Mouse (Mus musculus): Measurements from ENCODE around the gene Slc46a2. TPM values are rescaled to one million over a fixed set of nuclear protein-coding genes. Genes with fewer than 3 reads are reported as not detected.

The Slc46a2 gene
- polyA plus RNA-seq, 1 experiment from 2014 or later, result 13.7 TPM

- Histone ChIP-seq H3K27ac (ENCODE audit: low read length) (peak overlapping the region; percentile 77), H3K36me3 (ENCODE audit: control insufficient read depth, insufficient read depth) (0 out of 2 replicates have a peak, but pooled peaks cover 2% of the 10 kb centered on the region), H3K4me3 (ENCODE audit: low read length) (no peak overlapping the region), H3K4me2 (ENCODE audit: low read depth, low read length) (peak overlapping the region; percentile 13; the same call in 1 of the 2 replicates), H3K4me1 (ENCODE audit: control insufficient read depth, insufficient read depth, low read length) (peaks cover 20% of the 10 kb centered on the region), H3K9ac (ENCODE audit: low read length) (peak overlapping the region; percentile 26; the same call in 1 of the 2 replicates), H3K27me3 (ENCODE audit: control insufficient read depth, insufficient read depth, low read length) (no peaks in the 10 kb centered on the region), H3K9me3 (replicated peaks; ENCODE audit: control insufficient read depth, low read length) (no peaks in the 10 kb centered on the region)
- WGBS, result 51% methylated on average over 6 of the region's 6 CpGs
- no peak for ATAC-seq (replicated peaks; ENCODE audit: extremely low read depth, insufficient read depth, low FRiP score)
Measured at GRCm38 (mm10) chr4:59870433-59870832, 44.4 kb downstream of the Slc46a2 start.

- H3K27me3 ChIP-seq (ENCODE audit: control insufficient read depth, insufficient read depth, low read length), result no peaks in the 10 kb centered on the region
- H3K9me3 ChIP-seq (replicated peaks; ENCODE audit: control insufficient read depth, low read length), result no peaks in the 10 kb centered on the region
- H3K36me3 ChIP-seq (ENCODE audit: control insufficient read depth, insufficient read depth), result 0 out of 2 replicates have a peak, but pooled peaks cover 2% of the 10 kb centered on the region
- peaks cover 20% of the 10 kb centered on the region for H3K4me1 ChIP-seq (ENCODE audit: control insufficient read depth, insufficient read depth, low read length)
- no peak overlapping the region; the same call in 1 of the 2 replicates for H3K27ac ChIP-seq (ENCODE audit: low read length)
- no peak for ATAC-seq (replicated peaks; ENCODE audit: extremely low read depth, insufficient read depth, low FRiP score)
- no peak overlapping the region for H3K4me3 ChIP-seq (ENCODE audit: low read length)
- 33% methylated on average over 6 of the region's 6 CpGs for WGBS
- no peak overlapping the region for H3K9ac ChIP-seq (ENCODE audit: low read length)
- no peak overlapping the region for H3K4me2 ChIP-seq (ENCODE audit: low read depth, low read length)
Measured at GRCm38 (mm10) chr4:59869488-59870057, 45.3 kb downstream of the Slc46a2 start.

GRCm38 (mm10) chr4:59868086-59868485 lies 46.8 kb downstream of the Slc46a2 start:
- no peak overlapping the region for H3K4me3 ChIP-seq (ENCODE audit: low read length)
- WGBS, result 79% methylated on average over 11 of the region's 11 CpGs
- no peaks in the 10 kb centered on the region for H3K27me3 ChIP-seq (ENCODE audit: control insufficient read depth, insufficient read depth, low read length)
- no peaks in the 10 kb centered on the region for H3K9me3 ChIP-seq (replicated peaks; ENCODE audit: control insufficient read depth, low read length)
- H3K9ac ChIP-seq (ENCODE audit: low read length), result no peak overlapping the region
- H3K36me3 ChIP-seq (ENCODE audit: control insufficient read depth, insufficient read depth), result 0 out of 2 replicates have a peak, but pooled peaks cover 2% of the 10 kb centered on the region
- peaks cover 15% of the 10 kb centered on the region for H3K4me1 ChIP-seq (ENCODE audit: control insufficient read depth, insufficient read depth, low read length)
- no peak overlapping the region for H3K4me2 ChIP-seq (ENCODE audit: low read depth, low read length)
- no peak for ATAC-seq (replicated peaks; ENCODE audit: extremely low read depth, insufficient read depth, low FRiP score)
- no peak overlapping the region for H3K27ac ChIP-seq (ENCODE audit: low read length)

DNA sequence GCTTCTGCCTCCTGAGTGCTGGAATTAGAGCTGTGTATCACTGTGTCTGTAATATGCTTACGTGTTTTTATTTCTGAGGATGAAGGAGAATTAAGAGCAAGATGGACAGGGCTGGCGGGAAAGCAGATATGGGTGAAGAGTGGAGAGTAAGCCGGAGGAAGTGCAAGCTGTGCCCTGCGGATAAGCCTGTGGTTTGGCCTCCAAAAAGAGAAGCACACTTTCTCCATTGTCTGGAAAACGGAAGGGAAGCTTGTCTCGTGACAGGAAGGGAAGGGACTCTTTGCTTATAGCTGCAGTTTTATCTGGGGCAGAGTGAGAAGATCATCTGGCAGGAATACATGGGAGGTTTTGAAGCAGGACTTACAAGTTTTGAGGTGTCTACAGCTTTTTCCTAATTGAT lies 51.0 kb downstream of the Slc46a2 start:
- H3K27ac ChIP-seq (ENCODE audit: low read length), result 0 out of 2 replicates have a peak overlapping the region, but pooled peaks have one; percentile 21
- WGBS, result 59% methylated on average over 6 of the region's 6 CpGs
- 0 out of 2 replicates have a peak, but pooled peaks cover 2% of the 10 kb centered on the region for H3K36me3 ChIP-seq (ENCODE audit: control insufficient read depth, insufficient read depth)
- no peak overlapping the region for H3K4me2 ChIP-seq (ENCODE audit: low read depth, low read length)
- no peaks in the 10 kb centered on the region for H3K27me3 ChIP-seq (ENCODE audit: control insufficient read depth, insufficient read depth, low read length)
- no peak overlapping the region for H3K9ac ChIP-seq (ENCODE audit: low read length)
- ATAC-seq (replicated peaks; ENCODE audit: extremely low read depth, insufficient read depth, low FRiP score), result no peak; the same call in 1 of the 2 replicates
- H3K9me3 ChIP-seq (replicated peaks; ENCODE audit: control insufficient read depth, low read length), result no peaks in the 10 kb centered on the region
- peaks cover 5% of the 10 kb centered on the region for H3K4me1 ChIP-seq (ENCODE audit: control insufficient read depth, insufficient read depth, low read length)
- H3K4me3 ChIP-seq (ENCODE audit: low read length), result no peak overlapping the region

DNA sequence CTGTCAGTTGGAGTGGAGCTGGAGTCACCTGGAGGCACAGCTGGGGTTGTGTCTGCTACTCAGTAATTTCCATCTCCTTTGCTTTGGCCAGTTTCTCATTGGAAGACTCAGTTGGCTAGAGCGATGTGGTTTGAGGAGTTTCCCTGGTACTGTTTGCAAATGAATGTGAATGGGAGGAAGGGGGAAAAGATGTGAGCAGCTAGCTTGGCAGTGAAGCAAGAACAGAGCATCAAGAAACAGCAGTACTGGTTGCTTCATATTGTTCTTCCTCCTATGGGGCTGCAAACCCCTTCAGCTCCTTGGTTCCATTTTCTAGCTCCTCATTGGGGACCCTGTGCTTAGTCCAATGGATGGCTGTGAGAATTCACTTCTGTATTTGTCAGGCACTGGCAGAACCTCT lies 52.5 kb downstream of the Slc46a2 start:
- Histone ChIP-seq H3K9ac (ENCODE audit: low read length) (no peak overlapping the region), H3K9me3 (replicated peaks; ENCODE audit: control insufficient read depth, low read length) (no peaks in the 10 kb centered on the region), H3K4me2 (ENCODE audit: low read depth, low read length) (no peak overlapping the region), H3K4me3 (ENCODE audit: low read length) (no peak overlapping the region), H3K27me3 (ENCODE audit: control insufficient read depth, insufficient read depth, low read length) (no peaks in the 10 kb centered on the region), H3K4me1 (ENCODE audit: control insufficient read depth, insufficient read depth, low read length) (peaks cover 5% of the 10 kb centered on the region), H3K27ac (ENCODE audit: low read length) (no peak overlapping the region), H3K36me3 (ENCODE audit: control insufficient read depth, insufficient read depth) (no peaks in the 10 kb centered on the region)
- no peak for ATAC-seq (replicated peaks; ENCODE audit: extremely low read depth, insufficient read depth, low FRiP score)
- 90% methylated on average over 1 of the region's 1 CpGs for WGBS

DNA sequence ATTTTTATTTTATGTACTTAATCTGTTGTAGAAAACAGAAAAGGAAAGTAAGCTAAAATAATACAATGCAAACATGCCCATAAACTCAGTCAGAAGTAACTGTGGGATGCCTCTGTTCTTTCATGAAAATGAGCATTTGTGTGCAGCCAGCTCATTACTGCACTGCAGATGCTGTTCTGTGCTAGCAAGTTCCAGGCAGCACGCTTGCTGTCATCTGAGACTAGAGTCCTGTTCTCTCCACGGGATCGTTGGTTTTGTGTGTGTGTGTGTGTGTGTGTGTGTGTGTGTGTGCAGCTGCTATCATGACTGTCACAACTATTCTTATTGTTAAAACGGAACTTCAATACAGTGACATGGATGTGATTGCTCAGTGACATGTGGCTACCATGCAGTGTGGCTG lies 53.0 kb downstream of the Slc46a2 start:
- no peak for ATAC-seq (replicated peaks; ENCODE audit: extremely low read depth, insufficient read depth, low FRiP score)
- H3K9me3 ChIP-seq (replicated peaks; ENCODE audit: control insufficient read depth, low read length), result no peaks in the 10 kb centered on the region
- 48% methylated on average over 4 of the region's 4 CpGs for WGBS
- H3K27me3 ChIP-seq (ENCODE audit: control insufficient read depth, insufficient read depth, low read length), result no peaks in the 10 kb centered on the region
- no peaks in the 10 kb centered on the region for H3K36me3 ChIP-seq (ENCODE audit: control insufficient read depth, insufficient read depth)
- H3K4me1 ChIP-seq (ENCODE audit: control insufficient read depth, insufficient read depth, low read length), result peaks cover 5% of the 10 kb centered on the region
- no peak overlapping the region for H3K9ac ChIP-seq (ENCODE audit: low read length)
- no peak overlapping the region for H3K4me3 ChIP-seq (ENCODE audit: low read length)
- no peak overlapping the region for H3K4me2 ChIP-seq (ENCODE audit: low read depth, low read length)
- no peak overlapping the region for H3K27ac ChIP-seq (ENCODE audit: low read length)

GRCm38 (mm10) chr4:59860431-59860830 lies 54.4 kb downstream of the Slc46a2 start:
- 64% methylated on average over 2 of the region's 2 CpGs for WGBS
- H3K27ac ChIP-seq (ENCODE audit: low read length), result no peak overlapping the region
- H3K36me3 ChIP-seq (ENCODE audit: control insufficient read depth, insufficient read depth), result no peaks in the 10 kb centered on the region
- no peak for ATAC-seq (replicated peaks; ENCODE audit: extremely low read depth, insufficient read depth, low FRiP score)
- no peaks in the 10 kb centered on the region for H3K9me3 ChIP-seq (replicated peaks; ENCODE audit: control insufficient read depth, low read length)
- H3K4me2 ChIP-seq (ENCODE audit: low read depth, low read length), result no peak overlapping the region
- no peak overlapping the region for H3K4me3 ChIP-seq (ENCODE audit: low read length)
- no peaks in the 10 kb centered on the region for H3K27me3 ChIP-seq (ENCODE audit: control insufficient read depth, insufficient read depth, low read length)
- H3K4me1 ChIP-seq (ENCODE audit: control insufficient read depth, insufficient read depth, low read length), result peaks cover 5% of the 10 kb centered on the region
- H3K9ac ChIP-seq (ENCODE audit: low read length), result no peak overlapping the region

GRCm38 (mm10) chr4:59859693-59860425 lies 55.0 kb downstream of the Slc46a2 start:
- ATAC-seq (replicated peaks; ENCODE audit: extremely low read depth, insufficient read depth, low FRiP score), result 0 out of 2 replicates have a peak, but pooled peaks have one; percentile 52
- H3K4me2 ChIP-seq (ENCODE audit: low read depth, low read length), result no peak overlapping the region
- H3K27ac ChIP-seq (ENCODE audit: low read length), result no peak overlapping the region
- no peaks in the 10 kb centered on the region for H3K36me3 ChIP-seq (ENCODE audit: control insufficient read depth, insufficient read depth)
- H3K27me3 ChIP-seq (ENCODE audit: control insufficient read depth, insufficient read depth, low read length), result no peaks in the 10 kb centered on the region
- H3K9me3 ChIP-seq (replicated peaks; ENCODE audit: control insufficient read depth, low read length), result no peaks in the 10 kb centered on the region
- no peak overlapping the region for H3K9ac ChIP-seq (ENCODE audit: low read length)
- no peak overlapping the region for H3K4me3 ChIP-seq (ENCODE audit: low read length)
- H3K4me1 ChIP-seq (ENCODE audit: control insufficient read depth, insufficient read depth, low read length), result peaks cover 5% of the 10 kb centered on the region
- 66% methylated on average over 16 of the region's 16 CpGs for WGBS

Measured in heart, embryonic 16.5 days (tissue).